Mouse (Mus musculus) G1E (cell line): ENCODE results near the gene Rps8. TPM values are rescaled to one million over a fixed set of nuclear protein-coding genes. Genes with fewer than 3 reads are reported as not detected.

ENCODE experiments used
- ATAC-seq: 2 replicates; pipeline ENCODE4 v1.8.0; 2016; ENCODE audit warnings: mild to moderate bottlenecking; ENCODE audit not compliant: insufficient number of reproducible peaks, poor library complexity, low FRiP score, severe bottlenecking; ENCODE audit errors: extremely low read depth
- DNase-seq: peaks from one replicate; pipeline ENCODE4 v3.0.0; 2012; ENCODE audit warnings: low spot score
- H3K27me3 ChIP-seq: 2 replicates; pipeline ENCODE4 v1.6.1; 2012; ENCODE audit warnings: mild to moderate bottlenecking, low read length, inconsistent platforms; ENCODE audit not compliant: insufficient read depth
- H3K36me3 ChIP-seq: replicated peaks from 2 replicates; pipeline ENCODE3; 2012; ENCODE audit warnings: mild to moderate bottlenecking, inconsistent platforms
- H3K4me1 ChIP-seq: 2 replicates; pipeline ENCODE4 v1.6.1; 2012; ENCODE audit warnings: low read depth, low read length, inconsistent platforms, mixed read lengths; ENCODE audit not compliant: insufficient read depth
- H3K4me3 ChIP-seq: 2 replicates; pipeline ENCODE4 v1.5.1; 2012; ENCODE audit warnings: low read depth, mild to moderate bottlenecking, inconsistent platforms, low read length, moderate library complexity, mixed read lengths
- H3K9me3 ChIP-seq: replicated peaks from 2 replicates; pipeline ENCODE4 v1.6.1; 2012; ENCODE audit warnings: inconsistent platforms
- CTCF ChIP-seq: IDR thresholded peaks from 2 replicates; pipeline ENCODE4 v1.5.1; 2012; ENCODE audit warnings: low read depth, low read length, inconsistent platforms, mixed read lengths
- GATA1 ChIP-seq: IDR thresholded peaks from 2 replicates; pipeline ENCODE4 v1.6.1; 2012; ENCODE audit warnings: borderline replicate concordance, low read length, inconsistent platforms, mixed read lengths
- GATA2 ChIP-seq: IDR thresholded peaks from 2 replicates; pipeline ENCODE4 v1.6.1; 2012; ENCODE audit warnings: low read depth, low read length, inconsistent platforms, borderline replicate concordance
- POLR2AphosphoS5 ChIP-seq: IDR thresholded peaks from 2 replicates; pipeline ENCODE4 v1.6.1; 2012; ENCODE audit warnings: low read depth, low read length, inconsistent platforms; ENCODE audit not compliant: insufficient replicate concordance
- TAL1 ChIP-seq: conservative IDR thresholded peaks from 2 replicates; pipeline ENCODE4 v1.6.1; 2012; ENCODE audit warnings: low read depth, low read length, inconsistent platforms, mixed read lengths
- polyA plus RNA-seq: library from polyadenylated mRNA; stranded (reverse); fragments of >175 nt; gene quantifications from 2 replicates; pipeline ENCODE4 v1.2.3, GENCODE M21; 2012
- total RNA-seq, 2 experiments: library from RNA; stranded (forward) in 1 of 2; stranded (reverse) in 1 of 2; fragments of 200-1000 nt in 1 of 2; fragments of >200 nt in 1 of 2; fragmentation: Nextera tagmentation in 1 of 2; gene quantifications; 2 replicates each; pipeline ENCODE4 v1.2.3; 2014 to 2017

The Rps8 gene
- total RNA-seq (2014; fragmentation: Nextera tagmentation), result 2,089 and 2,273 TPM in 2 replicates
- total RNA-seq (2017), result 1,736 TPM in 2 replicates
- polyA plus RNA-seq, result 2,887 and 5,494 TPM in 2 replicates

DNA sequence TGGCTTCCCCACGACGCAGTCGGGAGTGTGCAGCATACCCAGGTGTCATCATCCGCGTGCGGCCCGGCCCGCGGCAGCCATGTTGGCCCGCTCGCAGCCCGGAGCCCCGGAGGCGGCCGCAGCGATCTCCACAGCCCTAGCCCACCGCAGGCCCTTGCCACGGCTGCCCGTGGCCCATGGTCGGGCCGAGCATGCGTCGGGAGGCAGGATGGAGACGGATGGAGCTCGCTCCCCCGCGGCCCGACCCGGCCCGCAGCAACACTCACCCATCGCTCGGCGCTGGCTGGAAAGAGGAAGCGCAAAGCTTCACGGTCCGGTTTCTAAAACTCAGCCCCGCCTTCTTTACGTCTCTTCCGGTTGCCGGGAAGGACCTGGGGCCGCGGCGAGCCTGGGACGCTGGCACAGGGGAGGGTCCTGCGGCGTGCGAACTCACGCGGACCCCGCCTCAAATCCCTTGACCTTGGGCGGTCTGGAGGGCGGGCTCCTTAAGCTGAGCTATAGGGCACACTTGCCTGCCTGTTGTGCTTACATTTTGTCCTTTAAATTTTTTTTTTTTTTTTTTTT is at the start of gene Rps8:
Gene Rps8 (minus strand): TSS at position 452 of the 564 bp plus-strand sequence.
- TF ChIP-seq CTCF (no peak), TAL1 (no peak), POLR2AphosphoS5 (no peak; the same call in 1 of the 2 replicates), GATA1 (no peak), GATA2 (no peak)
- peak; percentile 91 for DNase-seq
- Histone ChIP-seq H3K9me3 (no peaks in the 10 kb centered on the region), H3K4me3 (peak within 1 kb of the TSS; percentile 98), H3K36me3 (peaks cover 72% of the 10 kb centered on the region), H3K4me1 (peaks cover 33% of the 10 kb centered on the region), H3K27me3 (no peaks in the 10 kb centered on the region)
- peak; percentile 78 for ATAC-seq

DNA sequence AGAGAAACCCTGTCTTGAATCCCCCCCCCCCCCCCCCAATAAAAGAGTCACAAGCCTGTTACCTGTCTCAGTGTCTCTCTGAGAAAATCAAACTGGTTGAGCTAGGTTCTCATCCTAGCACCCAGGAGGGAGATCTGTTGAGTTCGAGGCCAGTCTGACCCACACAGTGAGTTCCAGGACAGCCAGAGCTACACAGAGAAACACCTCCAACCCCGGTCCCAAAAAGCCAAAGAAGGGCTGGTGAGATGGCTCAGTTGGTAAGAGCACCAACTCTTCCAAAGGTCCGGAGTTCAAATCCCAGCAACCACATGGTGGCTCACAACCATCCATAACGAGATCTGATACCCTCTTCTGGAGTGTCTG is 46.9 kb upstream of the Rps8 start:
- no peak for ATAC-seq
- no peak for DNase-seq
- no peak for TF ChIP-seq GATA2
- no peak; the same call in 1 of the 2 replicates for TF ChIP-seq POLR2AphosphoS5
- TF ChIP-seq TAL1, result no peak
- TF ChIP-seq GATA1, result no peak
- no peak for TF ChIP-seq CTCF
- no peaks in the 10 kb centered on the region for H3K36me3 ChIP-seq
- H3K4me3 ChIP-seq, result no peak overlapping the region
- 0 out of 2 replicates have a peak, but pooled peaks cover 2% of the 10 kb centered on the region for H3K27me3 ChIP-seq
- H3K4me1 ChIP-seq, result peaks cover 3% of the 10 kb centered on the region; the same call in 1 of the 2 replicates
- H3K9me3 ChIP-seq, result no peaks in the 10 kb centered on the region

DNA sequence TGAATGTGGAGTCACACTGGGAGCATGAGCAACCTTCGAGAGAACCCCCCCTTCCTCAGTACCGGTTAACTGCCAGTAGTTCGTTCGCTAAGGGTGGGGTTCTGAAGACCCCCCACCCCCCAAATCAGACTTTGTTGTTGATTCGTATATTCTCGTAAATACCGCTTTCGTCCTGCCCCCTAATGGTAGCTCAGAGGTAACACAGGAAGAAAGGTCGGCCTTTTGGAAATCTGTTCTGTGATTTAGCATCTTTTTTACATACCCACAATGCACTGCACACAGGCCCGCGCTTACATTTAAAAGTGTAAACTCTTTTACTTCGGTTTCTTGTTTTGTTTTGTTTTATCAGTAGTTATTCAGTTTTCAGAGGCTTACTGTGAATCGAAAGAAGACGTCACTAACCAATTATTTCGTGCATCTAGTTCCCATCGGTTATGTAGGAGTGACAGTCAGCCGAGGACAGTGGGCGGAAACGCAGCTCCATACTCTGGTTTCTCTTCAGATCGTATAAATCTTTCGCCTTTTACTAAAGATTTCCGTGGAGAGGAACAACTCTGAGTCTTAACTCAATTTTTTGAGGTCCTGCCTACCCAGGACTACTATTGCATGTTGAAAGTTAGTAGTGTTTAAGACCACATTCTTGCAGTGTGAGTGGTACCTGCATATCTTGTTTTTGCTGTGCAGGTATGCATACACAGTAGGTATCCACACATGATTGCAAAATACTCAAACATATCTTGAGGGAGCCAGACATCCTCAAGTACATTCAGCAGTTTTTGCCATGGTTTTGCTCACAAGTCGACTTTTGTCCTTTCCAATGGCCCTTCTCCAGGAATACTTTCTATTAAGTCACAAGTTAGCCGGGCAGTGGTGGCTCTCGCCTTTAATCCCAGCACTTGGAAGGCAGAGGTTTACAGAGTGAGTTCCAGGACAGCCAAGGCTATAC is 46.3 kb upstream of the Rps8 start:
- Histone ChIP-seq H3K36me3 (no peaks in the 10 kb centered on the region), H3K9me3 (no peaks in the 10 kb centered on the region), H3K4me3 (no peak overlapping the region), H3K4me1 (peaks cover 3% of the 10 kb centered on the region; the same call in 1 of the 2 replicates), H3K27me3 (0 out of 2 replicates have a peak, but pooled peaks cover 2% of the 10 kb centered on the region)
- peak; percentile 56 for DNase-seq
- TF ChIP-seq CTCF (peak; percentile 33; the same call in 1 of the 2 replicates), POLR2AphosphoS5 (peak; percentile 96; the same call in 1 of the 2 replicates), GATA1 (no peak)
- ATAC-seq, result peak; percentile 75

DNA sequence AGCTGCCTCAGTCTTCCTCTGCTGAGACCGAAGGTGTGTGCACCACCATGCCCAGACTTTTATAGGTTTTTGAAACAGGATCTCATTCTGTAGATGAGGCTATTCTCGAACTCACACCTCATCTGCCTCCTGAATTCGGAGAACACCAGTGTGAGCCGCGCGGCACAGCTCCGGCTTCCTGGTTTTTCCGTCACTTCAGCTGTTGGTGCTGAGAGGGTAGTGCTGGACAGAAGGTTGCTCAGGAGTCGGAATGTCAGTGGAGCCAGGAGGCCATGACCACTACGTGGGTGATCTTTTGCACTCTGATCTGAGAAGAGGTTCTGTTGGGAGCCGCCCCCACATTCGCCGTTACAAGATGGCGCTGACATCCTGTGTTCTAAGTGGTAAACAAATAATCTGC is 35.8 kb upstream of the Rps8 start:
- Histone ChIP-seq H3K27me3 (no peaks in the 10 kb centered on the region), H3K4me1 (peaks cover 20% of the 10 kb centered on the region), H3K4me3 (no peak overlapping the region), H3K9me3 (peaks cover 3% of the 10 kb centered on the region; the same call in 1 of the 2 replicates), H3K36me3 (no peaks in the 10 kb centered on the region)
- ATAC-seq (no peak), DNase-seq (no peak)
- TF ChIP-seq GATA2, result no peak

DNA sequence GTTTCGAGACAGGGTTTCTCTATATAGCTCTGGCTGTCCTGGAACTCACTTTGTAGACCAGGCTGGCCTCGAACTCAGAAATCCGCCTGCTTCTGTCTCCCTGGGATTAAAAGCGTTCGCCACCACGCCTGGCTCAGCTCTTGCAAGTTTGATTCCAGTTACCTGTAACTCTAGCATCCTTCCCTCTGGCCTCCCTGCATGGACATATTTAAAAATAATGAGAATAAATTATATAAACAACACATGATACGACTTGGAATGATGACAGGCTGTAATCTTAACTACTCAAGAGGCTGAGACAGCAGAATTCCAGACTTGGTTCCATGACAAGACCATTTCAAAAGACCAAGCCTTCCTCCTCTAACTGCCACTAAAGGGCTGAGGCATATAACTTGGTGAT is 34.6 kb upstream of the Rps8 start:
- Histone ChIP-seq H3K27me3 (no peaks in the 10 kb centered on the region), H3K4me3 (no peak overlapping the region), H3K9me3 (peaks cover 3% of the 10 kb centered on the region; the same call in 1 of the 2 replicates), H3K36me3 (no peaks in the 10 kb centered on the region), H3K4me1 (peaks cover 20% of the 10 kb centered on the region)
- TF ChIP-seq GATA1 (no peak), TAL1 (no peak), GATA2 (no peak), CTCF (no peak), POLR2AphosphoS5 (no peak)
- no peak for ATAC-seq
- no peak for DNase-seq

DNA sequence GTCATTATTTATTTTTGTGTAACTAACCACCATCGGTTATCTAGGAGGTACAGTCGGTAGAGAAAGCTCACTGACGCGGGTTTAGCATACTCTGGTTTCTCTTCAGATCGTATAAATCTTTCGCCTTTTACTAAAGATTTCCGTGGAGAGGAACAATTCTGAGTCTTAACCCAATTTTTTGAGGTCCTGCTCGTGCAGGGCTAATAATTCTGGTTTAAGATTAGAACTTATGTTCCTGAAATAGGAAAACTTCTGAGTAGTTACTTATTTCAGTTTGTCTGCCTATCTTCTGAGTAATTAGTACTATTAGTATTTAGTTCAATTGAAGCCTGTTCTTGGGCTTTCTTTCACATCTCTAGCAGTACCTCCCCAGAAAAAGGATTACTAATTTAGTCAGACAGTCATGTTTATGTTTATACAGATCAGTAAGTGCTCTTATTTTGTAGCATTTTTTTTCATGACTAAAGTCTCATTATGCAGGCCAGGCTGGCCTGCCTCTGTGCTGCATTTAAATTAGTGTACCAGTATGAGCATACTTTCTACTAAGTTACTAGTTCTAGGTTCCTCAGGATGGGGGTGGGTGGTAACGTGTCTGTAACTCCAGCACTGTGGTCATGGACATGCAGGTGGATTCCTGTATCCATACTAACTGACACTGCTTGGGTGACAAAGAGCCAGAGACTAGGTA is 34.0 kb upstream of the Rps8 start:
- Histone ChIP-seq H3K27me3 (no peaks in the 10 kb centered on the region), H3K36me3 (no peaks in the 10 kb centered on the region), H3K9me3 (peaks cover 3% of the 10 kb centered on the region; the same call in 1 of the 2 replicates), H3K4me3 (no peak overlapping the region), H3K4me1 (peaks cover 21% of the 10 kb centered on the region)
- no peak for TF ChIP-seq CTCF
- peak; percentile 100 for TF ChIP-seq POLR2AphosphoS5
- DNase-seq, result peak; percentile 65
- peak; percentile 85 for ATAC-seq
